In the genomic region with DNA sequence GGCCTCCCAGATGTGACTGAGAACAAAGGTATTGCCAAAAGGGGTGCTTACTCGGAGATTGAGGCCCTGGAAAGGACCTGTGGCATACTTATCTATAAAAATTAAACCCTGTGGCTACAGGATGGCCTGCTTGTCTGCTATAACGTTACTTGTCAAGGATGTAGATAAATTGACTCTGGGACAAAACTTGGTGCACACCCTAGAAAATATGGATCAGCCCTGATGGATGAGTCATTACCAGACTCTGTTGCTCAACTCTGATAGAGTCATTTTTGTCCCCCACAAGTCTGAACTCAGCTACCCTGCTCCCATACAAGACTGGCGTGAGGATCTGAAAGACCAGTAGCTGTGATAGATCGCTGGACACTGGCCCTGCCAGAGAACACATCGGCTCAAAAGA, we compare ENCODE assay signal across 26 mouse cellular contexts. TPM values are rescaled to one million over a fixed set of nuclear protein-coding genes. Genes with fewer than 3 reads are reported as not detected.
DNase-seq lines count a peak whose midpoint lies in the region; ATAC-seq and TF ChIP-seq lines count a peak whose summit lies in the region.
"Had no signal": no experiment of that assay in that cellular context is flagged by ENCODE, and none has a peak within 500 bp of the region (broad histone marks: within the 10 kb centered on the region; RNA-seq: fewer than 3 reads in every experiment).

No protein-coding gene starts in this region.

- no peaks in the 10 kb centered on the region for H3K9me3 ChIP-seq in midbrain, embryonic 13.5 days
- H3K9me3 ChIP-seq: forebrain, embryonic 10.5 days; forebrain, embryonic 13.5 days; G1E; heart, embryonic 12.5 days; heart, embryonic 15.5 days; hindbrain, embryonic 10.5 days; hindbrain, embryonic 13.5 days; intestine, embryonic 15.5 days had no signal

- no peak overlapping the region for H3K9ac ChIP-seq in midbrain, embryonic 13.5 days (replicated peaks)
- H3K9ac ChIP-seq: forebrain, embryonic 13.5 days; heart, embryonic 12.5 days; heart, embryonic 15.5 days; hindbrain, embryonic 13.5 days; intestine, embryonic 15.5 days had no signal

- H3K4me1 ChIP-seq in midbrain, embryonic 13.5 days (replicated peaks), result peaks cover 9% of the 10 kb centered on the region; the same call in 1 of the 2 replicates
- H3K4me1 ChIP-seq: heart, embryonic 12.5 days; hindbrain, embryonic 13.5 days; intestine, embryonic 15.5 days had no signal

- H3K79me3 ChIP-seq in C2C12 (ENCODE audit: low read depth), result no peaks in the 10 kb centered on the region

- 89% methylated on average over 5 of the region's 5 CpGs for WGBS in midbrain, embryonic 13.5 days

- no peak overlapping the region for H3ac ChIP-seq in C2C12 (ENCODE audit: control insufficient read depth, insufficient read length, low read depth)

- no peaks in the 10 kb centered on the region for H3K36me3 ChIP-seq in C2C12 (ENCODE audit: control insufficient read depth, insufficient read depth)
- no peaks in the 10 kb centered on the region for H3K36me3 ChIP-seq in midbrain, embryonic 13.5 days
- H3K36me3 ChIP-seq: forebrain, embryonic 10.5 days; G1E; heart, embryonic 12.5 days; heart, embryonic 15.5 days; hindbrain, embryonic 10.5 days; hindbrain, embryonic 13.5 days; intestine, embryonic 15.5 days had no signal

- no peak for ATAC-seq in midbrain, embryonic 13.5 days
- ATAC-seq: forebrain, embryonic 13.5 days; forebrain, embryonic 16.5 days; hindbrain, embryonic 16.5 days; intestine, embryonic 15.5 days; Patski had no signal

- no peaks in the 10 kb centered on the region for H3K79me2 ChIP-seq in C2C12 (ENCODE audit: control insufficient read depth, insufficient read depth)

- no peak overlapping the region for H3K4me3 ChIP-seq in C2C12 (ENCODE audit: insufficient read depth, poor library complexity, severe bottlenecking)
- H3K4me3 ChIP-seq in midbrain, embryonic 13.5 days (replicated peaks), result no peak overlapping the region
- H3K4me3 ChIP-seq: forebrain, embryonic 10.5 days; forebrain, embryonic 13.5 days; heart, embryonic 12.5 days; heart, embryonic 15.5 days; hindbrain, embryonic 10.5 days; hindbrain, embryonic 13.5 days; intestine, embryonic 15.5 days had no signal

- H3K27ac ChIP-seq in midbrain, embryonic 13.5 days, result no peak overlapping the region
- H3K27ac ChIP-seq: forebrain, embryonic 10.5 days; forebrain, embryonic 13.5 days; heart, embryonic 15.5 days; hindbrain, embryonic 10.5 days; hindbrain, embryonic 13.5 days; intestine, embryonic 15.5 days had no signal

- DNase-seq in adrenal gland, adult 2 months, result peak; percentile 57
- no peak for DNase-seq in adrenal gland, adult 8-10 months
- DNase-seq in NIH3T3 (ENCODE audit: low read depth) (peak; percentile 11), MN1 (ENCODE audit: low spot score) (no peak)
- DNase-seq in lung, postnatal 4 days, result no peak
- DNase-seq: adrenal gland, postnatal 25 days; cerebellum, adult 18-20 months; cerebellum, adult 9-10 months; cerebellum, postnatal 14 days; gastrocnemius, postnatal 25 days; heart, adult 18-20 months; heart, postnatal 10 days; heart, postnatal 36 days had no signal

- H3K4me2 ChIP-seq in midbrain, embryonic 13.5 days (replicated peaks), result no peak overlapping the region
- H3K4me2 ChIP-seq: forebrain, embryonic 13.5 days; heart, embryonic 12.5 days; heart, embryonic 15.5 days; hindbrain, embryonic 13.5 days; intestine, embryonic 15.5 days had no signal

- peaks cover 3% of the 10 kb centered on the region for H3K27me3 ChIP-seq in C2C12 (ENCODE audit: control insufficient read depth, insufficient read depth, insufficient read length)
- H3K27me3 ChIP-seq in midbrain, embryonic 13.5 days, result peaks cover 9% of the 10 kb centered on the region
- H3K27me3 ChIP-seq: forebrain, embryonic 13.5 days; heart, embryonic 15.5 days; hindbrain, embryonic 13.5 days; intestine, embryonic 15.5 days had no signal

- no peak for TF ChIP-seq CTCF in C2C12 (IDR thresholded peaks at IDR 0.05; ENCODE audit: control insufficient read depth, insufficient read depth, insufficient read length)

TF ChIP-seq in C2C12, 6 proteins besides CTCF, POLR2A, EP300 and RAD21:
- no peak for TF ChIP-seq FOSL1 (IDR thresholded peaks at IDR 0.05; ENCODE audit: insufficient read depth, low read length, poor library complexity, severe bottlenecking)
- TF ChIP-seq USF1 (IDR thresholded peaks at IDR 0.05; ENCODE audit: low read depth), result no peak
- no peak for TF ChIP-seq MYOD1 (IDR thresholded peaks at IDR 0.05; ENCODE audit: control insufficient read depth, insufficient read length, low read depth)
- peak; percentile 73 for TF ChIP-seq CEBPB (IDR thresholded peaks at IDR 0.05; ENCODE audit: low read depth)

RNA-seq across cellular contexts. Expression of gene Parp1, which starts 11.8 kb away (rescaled TPM):
- 10 to 100 TPM; 55.6 to 77.1 TPM for total RNA-seq in adrenal gland, adult 2 months (2021)
- 22.2 and 28.2 TPM in 2 replicates for polyA plus RNA-seq in adrenal gland, adult 2 months (2012; rRNA removed)
- 10 to 100 TPM; 67.5 to 78.3 (median 72.4) TPM for total RNA-seq in adrenal gland, adult 8-10 months (2022)
- 64.4 TPM for polyA plus RNA-seq in C2C12 (2012; fragmentation: generic; extraction: Trizol)
- polyA plus RNA-seq in midbrain, embryonic 13.5 days (2015; fragmentation: Nextera tagmentation; extraction: Ambion mirVana), result 135 and 140 TPM in 2 replicates

Comparison
In these comparisons a context has a peak if more than half of its experiments do, and no peak if none do; other contexts are left out.
1. DNase-seq: peak in adrenal gland, adult 2 months (single experiment) and NIH3T3 (single experiment); none in adrenal gland, adult 8-10 months (single experiment), MN1 (single experiment) and lung, postnatal 4 days (0 of 2).